Mouse (Mus musculus) left cerebral cortex, postnatal 10 days (tissue): ENCODE measurements at regions not wholly inside any gene's neighbourhood (a gene's known extent, or its start where the extent isn't known, plus 50 kb on each side); places are given as distances from the start of the nearest gene placed in this dataset.
"Not testable (repeated sequence)": the region's sequence is repeated elsewhere in the genome, so short reads cannot be mapped to it uniquely, and the experiment has no call there.

Source experiments
- DNase-seq, 2 experiments: peaks; one replicate each; pipeline ENCODE4 v3.0.0; 2021 to 2022; ENCODE audit warnings: low spot score in 2 of 2, mixed read lengths in 1 of 2; ENCODE audit errors: extremely low spot score in 1 of 2
- intact Hi-C: fragments of 180-260 bp; cut with DNase I; formaldehyde crosslinking; loops from one replicate; pipeline ENCODE4 v1.15.1; 2025

DNA sequence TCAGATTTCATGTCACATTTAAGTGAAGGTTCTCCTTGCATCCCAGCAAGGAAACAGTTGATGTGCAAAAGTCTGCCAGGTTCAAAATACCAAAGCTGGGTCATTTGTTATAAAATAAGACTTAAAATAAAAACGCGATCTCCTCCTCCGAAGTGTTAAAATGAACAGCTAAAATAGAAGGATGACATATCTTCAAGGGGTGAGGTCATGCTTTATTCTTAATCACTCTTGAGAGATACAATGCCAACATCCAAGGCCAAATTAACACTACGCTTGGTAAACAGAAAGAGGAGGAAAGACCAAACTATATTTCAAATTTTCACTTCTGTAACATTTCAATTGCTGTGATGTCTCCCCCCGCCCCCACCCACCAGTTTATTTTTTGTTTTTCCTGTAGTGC is 105.2 kb downstream of the Sox4 start:
- intact Hi-C loops = no loop called here
- DNase-seq = no peak

DNA sequence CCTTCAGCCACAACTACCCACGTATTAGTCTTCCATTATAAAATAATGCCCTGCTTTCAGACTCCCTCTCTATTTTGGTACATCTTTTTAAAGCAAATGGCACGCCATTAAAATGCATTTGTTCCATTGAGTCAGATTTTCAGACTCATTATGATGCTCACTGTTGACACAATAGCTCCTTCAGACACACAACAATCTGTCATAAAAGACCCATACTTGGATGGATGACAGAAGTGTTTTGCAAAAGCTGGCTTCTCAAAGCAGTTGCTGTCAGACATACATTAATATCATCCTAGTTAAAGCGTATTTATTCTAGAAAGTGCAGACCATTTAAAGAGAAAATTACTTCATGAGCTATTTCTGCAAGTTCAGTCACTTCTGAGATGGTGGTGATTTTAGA is 106.0 kb downstream of the Sox4 start:
- no peak for DNase-seq
- intact Hi-C loops = no loop called here

GRCm38 (mm10) chr13:28844495-28844894 is 109.0 kb downstream of the Sox4 start:
- no peak for DNase-seq
- intact Hi-C loops = no loop called here

DNA sequence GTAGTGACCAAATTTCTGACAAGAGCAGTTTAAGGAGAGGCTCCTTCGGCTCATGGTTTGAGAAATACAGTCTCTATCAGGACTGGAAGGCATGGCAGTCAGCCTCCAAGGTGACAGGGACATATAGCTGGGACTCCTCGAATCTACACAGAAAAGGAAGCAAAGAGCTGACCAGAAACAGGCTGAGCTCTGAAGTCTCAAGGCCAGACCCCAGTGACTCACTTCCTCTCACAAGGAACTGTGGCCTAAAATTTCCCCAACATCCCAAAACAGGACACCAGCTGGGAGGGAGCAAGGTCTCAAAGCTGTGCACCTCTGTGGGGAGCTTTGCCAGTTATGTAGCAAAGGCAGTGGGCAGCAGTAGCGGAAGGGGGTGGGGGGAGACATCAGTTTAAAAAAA is 110.7 kb downstream of the Sox4 start:
- peak in 1 of 2 experiments; percentile 29 for DNase-seq
- intact Hi-C loops = no loop called here

DNA sequence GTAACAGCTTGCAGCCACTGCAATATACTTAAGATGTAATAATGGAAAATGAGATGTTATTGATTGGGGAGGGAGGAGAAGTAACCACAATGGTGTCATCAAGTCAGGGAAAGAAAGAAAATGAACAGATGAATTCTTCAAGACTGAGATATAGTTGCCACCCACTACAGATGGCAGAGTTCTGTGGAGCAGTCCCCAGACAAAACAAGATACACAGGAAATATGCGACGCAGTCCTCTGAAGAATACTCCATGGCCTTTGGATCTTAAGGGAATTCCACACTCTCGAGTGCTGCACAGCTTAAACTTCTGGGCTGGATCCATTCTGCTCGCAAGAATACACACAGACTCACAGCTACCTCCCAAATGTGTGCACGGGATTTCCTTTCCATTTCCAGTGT is 113.4 kb downstream of the Sox4 start:
- no peak for DNase-seq
- intact Hi-C loops = no loop called here

- intact Hi-C loops = no loop called here
Measured at GRCm38 (mm10) chr13:28839084-28839483, 114.4 kb downstream of the Sox4 start.

GRCm38 (mm10) chr13:28838216-28838615 is 115.3 kb downstream of the Sox4 start:
- intact Hi-C loops = no loop called here
- no peak for DNase-seq

More at GRCm38 (mm10) chr13:28839084-28839483, 114.4 kb downstream of the Sox4 start:
- DNase-seq = no peak

DNA sequence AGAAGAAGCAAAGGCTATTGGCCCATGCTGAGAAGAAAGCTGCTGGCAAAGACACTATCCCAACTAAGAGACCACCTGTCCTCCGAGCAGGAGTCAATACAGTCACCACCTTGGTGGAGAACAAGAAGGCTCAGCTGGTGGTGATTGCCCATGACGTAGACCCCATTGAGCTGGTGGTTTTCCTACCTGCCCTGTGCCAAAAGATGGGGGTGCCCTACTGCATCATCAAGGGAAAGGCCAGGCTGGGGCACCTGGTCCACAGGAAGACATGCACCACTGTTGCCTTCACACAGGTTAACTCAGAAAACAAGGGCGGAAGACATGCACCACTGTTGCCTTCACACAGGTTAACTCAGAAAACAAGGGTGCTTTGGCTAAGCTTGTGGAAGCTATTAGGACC is 116.3 kb downstream of the Sox4 start:
- intact Hi-C loops, DNase-seq: not testable (repeated sequence)

DNA sequence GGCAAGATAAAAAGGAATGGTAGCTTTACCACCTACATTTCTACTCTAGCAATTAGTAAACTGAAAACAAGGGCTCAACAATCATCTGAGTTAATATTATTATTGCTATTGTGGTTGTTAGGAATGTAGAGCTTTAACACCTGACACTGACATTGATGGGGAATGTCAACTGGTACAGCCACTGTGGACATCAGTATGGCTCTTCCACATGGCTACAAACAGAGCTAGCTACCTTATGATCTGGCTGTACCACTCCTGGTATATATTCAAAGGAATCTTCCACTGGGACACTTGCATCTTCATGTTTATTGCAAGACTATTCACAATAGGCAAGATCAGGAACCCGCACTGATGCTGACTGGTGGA is 119.8 kb downstream of the Sox4 start:
- DNase-seq = no peak
- intact Hi-C loops = no loop called here

DNA sequence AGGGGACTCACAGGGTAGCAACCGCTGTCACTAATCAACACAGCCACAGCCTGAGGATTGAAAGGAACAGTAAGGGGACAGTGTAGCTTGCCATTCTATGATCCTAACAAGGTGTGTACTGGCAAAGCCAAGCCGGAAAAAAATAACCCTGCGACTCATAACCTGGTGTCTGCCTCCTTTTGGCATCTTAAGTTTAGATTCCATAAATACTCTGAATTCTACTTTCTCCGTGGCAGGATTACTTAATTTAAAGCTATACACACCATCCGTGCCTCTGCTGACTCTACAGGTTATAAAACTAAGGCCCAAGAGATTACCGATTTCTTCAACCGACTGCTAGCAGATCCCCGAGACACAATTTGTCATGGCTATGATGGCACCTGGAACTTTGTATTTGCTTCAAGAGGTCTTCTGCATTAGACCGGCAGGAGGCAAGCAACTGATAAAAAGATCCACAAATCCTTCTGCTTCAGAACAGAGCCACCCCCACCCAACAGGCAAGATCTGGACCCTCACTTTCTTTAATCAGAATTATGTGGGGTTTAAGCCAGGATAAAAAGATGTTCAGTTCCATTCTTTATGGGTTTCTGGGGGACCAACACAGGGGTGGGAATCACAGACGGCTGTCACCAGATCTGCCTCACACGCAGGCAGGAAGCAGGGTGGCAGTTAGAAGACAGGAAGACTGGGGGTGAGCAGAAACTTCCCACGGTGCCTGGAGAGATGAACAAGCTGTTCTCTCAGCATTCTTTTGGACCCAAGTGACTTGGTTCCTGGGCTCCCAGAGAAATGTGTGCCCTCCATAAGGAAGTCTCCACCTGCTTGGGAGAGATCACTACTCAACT is 120.4 kb downstream of the Sox4 start:
- intact Hi-C loops = no loop called here

DNA sequence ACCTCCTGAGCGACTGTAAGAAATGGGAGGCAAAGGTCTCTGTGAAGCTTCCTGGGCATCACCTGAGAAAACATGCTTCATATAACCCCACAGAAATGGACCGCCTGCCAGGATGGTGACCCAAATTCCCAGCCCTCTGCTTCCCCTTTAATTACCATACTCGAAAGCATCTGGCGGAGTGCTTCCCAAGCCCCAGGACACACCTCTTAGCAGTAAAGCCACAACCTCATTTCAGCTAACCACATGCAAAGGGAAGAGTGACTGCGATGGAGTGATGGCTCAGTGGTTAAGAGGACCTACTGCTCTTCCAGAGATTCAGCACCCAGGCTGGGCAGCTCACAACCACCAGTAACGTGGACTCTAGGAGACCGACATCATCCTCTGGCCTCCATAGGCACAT is 127.2 kb downstream of the Sox4 start:
- DNase-seq = no peak
- intact Hi-C loops = no loop called here

More for the DNA sequence above, 120.4 kb downstream of the Sox4 start:
- no peak for DNase-seq

GRCm38 (mm10) chr13:28823985-28824384 is 129.5 kb downstream of the Sox4 start:
- DNase-seq = no peak
- intact Hi-C loops = no loop called here

- intact Hi-C loops = no loop called here
- DNase-seq = no peak
Measured at GRCm38 (mm10) chr13:28823311-28823880, 130.1 kb downstream of the Sox4 start.

- intact Hi-C loops = no loop called here
- DNase-seq = no peak
Measured at GRCm38 (mm10) chr13:28820868-28821533, 132.5 kb downstream of the Sox4 start.

GRCm38 (mm10) chr13:28814127-28814526 is 139.4 kb downstream of the Sox4 start:
- no peak for DNase-seq
- intact Hi-C loops = no loop called here

DNA sequence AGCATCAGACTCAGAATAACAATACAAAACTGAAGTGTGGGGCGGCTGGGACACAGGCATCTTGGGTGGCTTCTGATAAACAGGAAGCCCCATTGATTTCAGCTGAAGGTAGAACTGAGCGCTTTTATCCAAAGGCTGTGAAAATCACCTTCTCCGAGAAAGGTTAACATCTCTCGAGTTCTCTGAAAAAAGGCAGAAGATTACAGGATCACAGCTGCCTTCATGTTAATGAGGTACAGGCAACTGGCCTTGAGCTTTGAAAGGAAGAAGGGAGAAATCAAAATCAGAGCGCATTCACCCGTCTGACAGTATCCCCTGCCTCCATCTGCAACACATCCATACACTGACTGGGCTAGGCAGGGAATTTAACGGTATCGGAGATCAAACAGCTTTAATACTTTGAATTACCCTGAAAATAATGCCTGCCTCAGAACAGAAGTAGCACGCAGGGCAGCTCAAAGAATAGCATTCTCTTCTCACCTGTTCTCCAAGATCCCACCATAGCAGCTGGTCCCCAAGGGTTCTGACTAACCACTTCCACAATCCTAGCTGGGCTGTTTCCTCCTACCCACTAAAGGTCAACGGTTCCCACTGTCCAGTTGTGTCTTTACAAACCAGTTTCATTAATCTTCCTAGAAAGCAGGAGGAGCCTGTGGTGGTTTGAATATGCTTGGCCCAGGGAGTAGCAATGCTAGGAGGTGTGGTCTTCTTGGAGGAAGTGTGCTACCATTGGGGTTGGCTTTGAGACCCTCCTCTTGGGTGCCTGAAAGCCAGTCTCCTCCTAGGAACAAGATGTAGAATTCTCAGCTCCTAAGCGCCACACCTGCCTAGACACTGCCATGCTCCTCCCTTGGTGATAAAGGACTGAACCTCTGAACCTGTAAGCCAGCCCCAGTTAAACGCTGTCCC is 141.6 kb downstream of the Sox4 start:
- no peak for DNase-seq
- intact Hi-C loops = no loop called here

DNA sequence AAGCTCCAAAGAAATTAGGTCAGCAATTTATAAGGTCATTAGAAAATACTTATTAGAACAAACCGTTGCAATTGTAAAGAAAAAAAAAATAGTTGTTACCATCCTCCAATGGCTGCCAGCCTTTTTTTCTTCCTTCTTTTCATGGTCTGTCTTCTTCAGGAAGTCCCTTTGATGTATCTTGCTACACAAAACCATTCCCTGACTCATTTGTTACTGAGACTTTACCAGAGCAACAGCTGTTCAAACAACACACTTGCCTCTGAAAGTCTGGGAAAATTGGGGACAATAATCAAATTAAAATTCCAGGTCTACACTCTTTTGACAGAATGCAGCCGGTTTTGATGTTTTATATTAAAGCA is 142.5 kb downstream of the Sox4 start:
- intact Hi-C loops = no loop called here
- DNase-seq = no peak

DNA sequence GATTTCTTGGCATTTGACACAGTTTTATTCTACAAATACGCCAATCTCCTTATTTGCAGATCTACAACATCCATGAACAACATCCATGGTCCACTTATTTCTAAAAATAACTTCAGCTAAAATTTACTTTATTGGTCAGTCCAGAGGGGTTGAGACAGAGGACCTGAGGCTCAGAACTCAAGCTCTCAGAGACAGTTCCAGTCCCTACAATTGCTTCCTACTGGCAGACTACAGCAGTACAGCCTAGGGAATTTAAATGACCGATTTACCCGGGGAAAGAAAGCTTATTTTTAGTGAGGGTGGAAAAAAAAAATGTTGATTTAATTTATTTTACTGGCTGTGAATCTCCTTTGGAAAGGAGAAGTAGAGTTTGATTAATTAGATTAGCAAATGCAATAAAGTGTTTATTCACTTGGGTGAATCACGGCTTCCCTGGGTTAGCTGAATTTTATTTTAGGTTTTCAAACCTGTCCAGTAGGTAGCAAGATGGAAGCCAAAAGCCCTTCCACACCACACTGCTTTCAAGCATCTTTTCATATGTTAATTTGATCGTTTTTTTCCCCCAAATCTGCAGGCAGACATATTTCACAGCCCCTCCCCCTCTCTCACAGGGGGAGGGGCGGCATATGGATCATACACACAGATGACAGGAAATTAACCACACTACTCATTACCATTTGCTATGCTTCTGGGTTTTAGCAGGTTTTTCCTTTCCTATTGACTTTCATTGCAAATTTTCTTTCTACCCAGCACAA is 143.0 kb downstream of the Sox4 start:
- intact Hi-C loops = no loop called here
- no peak for DNase-seq

DNA sequence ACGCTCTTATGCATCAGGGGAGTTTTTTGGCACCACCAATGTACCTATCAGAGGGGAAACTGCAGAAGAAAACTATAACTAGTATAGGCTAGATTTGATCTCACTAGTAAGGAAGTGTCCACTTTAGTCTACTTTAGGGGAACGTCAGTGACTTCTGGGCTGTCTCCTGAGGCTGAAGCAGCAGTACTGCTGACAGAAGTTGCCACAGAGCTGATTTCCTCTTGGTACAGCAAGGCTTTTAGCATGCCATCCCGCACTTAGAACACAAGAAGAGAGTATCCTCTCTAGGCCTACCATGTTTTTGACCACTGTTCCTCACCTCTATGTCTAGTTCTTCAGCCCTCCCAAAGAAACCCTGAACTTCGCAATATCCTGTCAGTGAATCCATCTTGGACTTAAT is 148.2 kb downstream of the Sox4 start:
- intact Hi-C loops = no loop called here
- no peak for DNase-seq
